Mouse (Mus musculus): ENCODE data around the gene Msrb3. TPM values are rescaled to one million over a fixed set of nuclear protein-coding genes. Genes with fewer than 3 reads are reported as not detected.
A peak's percentile ranks its signal among the peaks of the same experiment; 100 is the strongest.

The Msrb3 gene
- polyA plus RNA-seq, 1 experiment from 2014 or later: 29.6 TPM

GRCm38 (mm10) chr10:120833836-120834235, 65.1 kb downstream of the Msrb3 start:
- ATAC-seq (ENCODE audit: insufficient read depth, low FRiP score): no peak

GRCm38 (mm10) chr10:120827761-120828160, 71.1 kb downstream of the Msrb3 start:
- Histone ChIP-seq H3K4me3 (replicated peaks; ENCODE audit: low read length) (no peak overlapping the region), H3K36me3 (ENCODE audit: control insufficient read depth, insufficient read depth, low read length) (no peaks in the 10 kb centered on the region), H3K9me3 (replicated peaks; ENCODE audit: control insufficient read depth, low read length) (no peaks in the 10 kb centered on the region), H3K27ac (ENCODE audit: low read length) (no peak overlapping the region), H3K9ac (ENCODE audit: low read length) (no peak overlapping the region), H3K4me1 (ENCODE audit: control insufficient read depth, insufficient read depth, low read length) (no peaks in the 10 kb centered on the region), H3K4me2 (ENCODE audit: low read depth, low read length) (no peak overlapping the region), H3K27me3 (ENCODE audit: control insufficient read depth, insufficient read depth, low read length) (no peaks in the 10 kb centered on the region)
- ATAC-seq (ENCODE audit: insufficient read depth, low FRiP score): no peak
- 74% methylated on average over 12 of the region's 12 CpGs for WGBS

More at GRCm38 (mm10) chr10:120833836-120834235, 65.1 kb downstream of the Msrb3 start:
- H3K4me1 ChIP-seq (ENCODE audit: control insufficient read depth, insufficient read depth, low read length): no peaks in the 10 kb centered on the region
- no peaks in the 10 kb centered on the region for H3K27me3 ChIP-seq (ENCODE audit: control insufficient read depth, insufficient read depth, low read length)
- H3K4me3 ChIP-seq (replicated peaks; ENCODE audit: low read length): no peak overlapping the region
- H3K4me2 ChIP-seq (ENCODE audit: low read depth, low read length): no peak overlapping the region
- 0 out of 2 replicates have a peak, but pooled peaks cover 3% of the 10 kb centered on the region for H3K9me3 ChIP-seq (replicated peaks; ENCODE audit: control insufficient read depth, low read length)
- no peaks in the 10 kb centered on the region for H3K36me3 ChIP-seq (ENCODE audit: control insufficient read depth, insufficient read depth, low read length)
- H3K9ac ChIP-seq (ENCODE audit: low read length): no peak overlapping the region
- no peak overlapping the region for H3K27ac ChIP-seq (ENCODE audit: low read length)

GRCm38 (mm10) chr10:120826795-120827669, 71.9 kb downstream of the Msrb3 start:
- Histone ChIP-seq H3K4me2 (ENCODE audit: low read depth, low read length) (no peak overlapping the region), H3K4me1 (ENCODE audit: control insufficient read depth, insufficient read depth, low read length) (0 out of 2 replicates have a peak, but pooled peaks cover under 1% of the 10 kb centered on the region), H3K36me3 (ENCODE audit: control insufficient read depth, insufficient read depth, low read length) (no peaks in the 10 kb centered on the region), H3K27ac (ENCODE audit: low read length) (no peak overlapping the region), H3K9ac (ENCODE audit: low read length) (no peak overlapping the region), H3K4me3 (replicated peaks; ENCODE audit: low read length) (no peak overlapping the region), H3K9me3 (replicated peaks; ENCODE audit: control insufficient read depth, low read length) (no peaks in the 10 kb centered on the region), H3K27me3 (ENCODE audit: control insufficient read depth, insufficient read depth, low read length) (no peaks in the 10 kb centered on the region)
- 79% methylated on average over 27 of the region's 27 CpGs for WGBS
- ATAC-seq (ENCODE audit: insufficient read depth, low FRiP score): no peak

GRCm38 (mm10) chr10:120826381-120826780, 72.5 kb downstream of the Msrb3 start:
- no peaks in the 10 kb centered on the region for H3K27me3 ChIP-seq (ENCODE audit: control insufficient read depth, insufficient read depth, low read length)

GRCm38 (mm10) chr10:120825594-120825993, 73.3 kb downstream of the Msrb3 start:
- no peak overlapping the region for H3K27ac ChIP-seq (ENCODE audit: low read length)
- 71% methylated on average over 11 of the region's 11 CpGs for WGBS
- no peak overlapping the region for H3K4me2 ChIP-seq (ENCODE audit: low read depth, low read length)
- no peaks in the 10 kb centered on the region for H3K27me3 ChIP-seq (ENCODE audit: control insufficient read depth, insufficient read depth, low read length)
- no peaks in the 10 kb centered on the region for H3K9me3 ChIP-seq (replicated peaks; ENCODE audit: control insufficient read depth, low read length)
- H3K4me1 ChIP-seq (ENCODE audit: control insufficient read depth, insufficient read depth, low read length): peaks cover 10% of the 10 kb centered on the region
- no peak for ATAC-seq (ENCODE audit: insufficient read depth, low FRiP score)
- H3K4me3 ChIP-seq (replicated peaks; ENCODE audit: low read length): no peak overlapping the region
- no peaks in the 10 kb centered on the region for H3K36me3 ChIP-seq (ENCODE audit: control insufficient read depth, insufficient read depth, low read length)
- no peak overlapping the region for H3K9ac ChIP-seq (ENCODE audit: low read length)

More at GRCm38 (mm10) chr10:120826381-120826780, 72.5 kb downstream of the Msrb3 start:
- no peak overlapping the region for H3K4me2 ChIP-seq (ENCODE audit: low read depth, low read length)
- no peak overlapping the region for H3K27ac ChIP-seq (ENCODE audit: low read length)
- no peaks in the 10 kb centered on the region for H3K9me3 ChIP-seq (replicated peaks; ENCODE audit: control insufficient read depth, low read length)
- H3K4me3 ChIP-seq (replicated peaks; ENCODE audit: low read length): no peak overlapping the region
- no peak overlapping the region for H3K9ac ChIP-seq (ENCODE audit: low read length)
- peaks cover 6% of the 10 kb centered on the region for H3K4me1 ChIP-seq (ENCODE audit: control insufficient read depth, insufficient read depth, low read length)
- ATAC-seq (ENCODE audit: insufficient read depth, low FRiP score): no peak
- H3K36me3 ChIP-seq (ENCODE audit: control insufficient read depth, insufficient read depth, low read length): no peaks in the 10 kb centered on the region
- WGBS: 74% methylated on average over 7 of the region's 7 CpGs

GRCm38 (mm10) chr10:120821491-120822358, 77.2 kb downstream of the Msrb3 start:
- Histone ChIP-seq H3K4me3 (replicated peaks; ENCODE audit: low read length) (no peak overlapping the region), H3K27me3 (ENCODE audit: control insufficient read depth, insufficient read depth, low read length) (no peaks in the 10 kb centered on the region), H3K4me1 (ENCODE audit: control insufficient read depth, insufficient read depth, low read length) (peaks cover 10% of the 10 kb centered on the region), H3K27ac (ENCODE audit: low read length) (peak overlapping the region; percentile 49), H3K9ac (ENCODE audit: low read length) (no peak overlapping the region), H3K4me2 (ENCODE audit: low read depth, low read length) (peak overlapping the region; percentile 36), H3K36me3 (ENCODE audit: control insufficient read depth, insufficient read depth, low read length) (no peaks in the 10 kb centered on the region), H3K9me3 (replicated peaks; ENCODE audit: control insufficient read depth, low read length) (no peaks in the 10 kb centered on the region)
- 13% methylated on average over 20 of the region's 20 CpGs for WGBS
- peak; percentile 94 for ATAC-seq (ENCODE audit: insufficient read depth, low FRiP score)

GRCm38 (mm10) chr10:120820781-120821300, 78.1 kb downstream of the Msrb3 start:
- peak overlapping the region; percentile 34; the same call in 1 of the 2 replicates for H3K27ac ChIP-seq (ENCODE audit: low read length)
- no peak overlapping the region for H3K4me2 ChIP-seq (ENCODE audit: low read depth, low read length)
- ATAC-seq (ENCODE audit: insufficient read depth, low FRiP score): no peak
- H3K9me3 ChIP-seq (replicated peaks; ENCODE audit: control insufficient read depth, low read length): no peaks in the 10 kb centered on the region
- no peak overlapping the region for H3K9ac ChIP-seq (ENCODE audit: low read length)
- H3K4me1 ChIP-seq (ENCODE audit: control insufficient read depth, insufficient read depth, low read length): peaks cover 10% of the 10 kb centered on the region
- WGBS: 50% methylated on average over 12 of the region's 12 CpGs
- no peaks in the 10 kb centered on the region for H3K27me3 ChIP-seq (ENCODE audit: control insufficient read depth, insufficient read depth, low read length)
- no peak overlapping the region for H3K4me3 ChIP-seq (replicated peaks; ENCODE audit: low read length)
- no peaks in the 10 kb centered on the region for H3K36me3 ChIP-seq (ENCODE audit: control insufficient read depth, insufficient read depth, low read length)

GRCm38 (mm10) chr10:120815290-120815689, 83.6 kb downstream of the Msrb3 start:
- ATAC-seq (ENCODE audit: insufficient read depth, low FRiP score): no peak
- Histone ChIP-seq H3K9me3 (replicated peaks; ENCODE audit: control insufficient read depth, low read length) (no peaks in the 10 kb centered on the region), H3K36me3 (ENCODE audit: control insufficient read depth, insufficient read depth, low read length) (no peaks in the 10 kb centered on the region), H3K27ac (ENCODE audit: low read length) (no peak overlapping the region), H3K9ac (ENCODE audit: low read length) (no peak overlapping the region), H3K4me3 (replicated peaks; ENCODE audit: low read length) (no peak overlapping the region), H3K27me3 (ENCODE audit: control insufficient read depth, insufficient read depth, low read length) (no peaks in the 10 kb centered on the region), H3K4me2 (ENCODE audit: low read depth, low read length) (no peak overlapping the region), H3K4me1 (ENCODE audit: control insufficient read depth, insufficient read depth, low read length) (peaks cover 21% of the 10 kb centered on the region)
- 65% methylated on average over 5 of the region's 5 CpGs for WGBS

All from stomach, embryonic 16.5 days (tissue).